18 mouse cellular contexts compared by ENCODE assay signal in the genomic region with DNA sequence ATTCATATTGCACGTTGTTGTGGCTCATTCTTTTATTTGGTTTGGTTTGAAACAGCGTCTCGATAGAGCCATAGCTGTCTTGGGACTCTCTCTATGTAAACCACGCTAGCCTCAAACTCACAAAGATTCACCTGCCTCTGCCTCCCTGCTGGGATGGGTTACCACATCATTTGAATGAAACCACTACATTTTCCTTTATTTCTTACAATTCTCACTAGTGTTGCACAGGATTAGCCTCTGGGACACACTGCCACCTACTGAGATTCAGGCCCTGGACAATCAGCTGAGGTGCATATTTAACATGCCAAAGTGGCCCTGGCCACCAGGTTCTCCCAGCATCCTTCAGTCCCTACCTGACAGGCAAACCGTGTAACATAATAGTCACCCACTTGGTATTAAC. TPM values are rescaled to one million over a fixed set of nuclear protein-coding genes. Genes with fewer than 3 reads are reported as not detected.
"Had no signal": no experiment of that assay in that cellular context is flagged by ENCODE, and none has a peak within 500 bp of the region (broad histone marks: within the 10 kb centered on the region; RNA-seq: fewer than 3 reads in every experiment).

No protein-coding gene starts in this region.

- H3K27ac ChIP-seq: hindbrain, embryonic 15.5 days; limb, embryonic 12.5 days; liver, embryonic 14.5 days; lung, embryonic 15.5 days; neural tube, embryonic 13.5 days had no signal

- H3K36me3 ChIP-seq: hindbrain, embryonic 15.5 days; limb, embryonic 12.5 days; lung, embryonic 15.5 days; neural tube, embryonic 13.5 days had no signal

- ATAC-seq: intestine, postnatal 0 days had no signal

- H3K9me3 ChIP-seq: hindbrain, embryonic 15.5 days; limb, embryonic 12.5 days; lung, embryonic 15.5 days; neural tube, embryonic 13.5 days had no signal

- H3K4me3 ChIP-seq: hindbrain, embryonic 15.5 days; limb, embryonic 12.5 days; lung, embryonic 15.5 days; neural tube, embryonic 13.5 days had no signal

- H3K4me2 ChIP-seq: hindbrain, embryonic 15.5 days; limb, embryonic 12.5 days; lung, embryonic 15.5 days; neural tube, embryonic 13.5 days had no signal

- DNase-seq: layer of hippocampus, adult 9-11 months; lung, postnatal 36 days; midbrain, embryonic 14.5 days; retina, postnatal 1 day; right cerebral cortex, postnatal 4 days; thymus, adult 18-20 months; thymus, postnatal 25 days had no signal

- H3K9ac ChIP-seq: hindbrain, embryonic 15.5 days; limb, embryonic 12.5 days; liver, embryonic 14.5 days; lung, embryonic 15.5 days; neural tube, embryonic 13.5 days had no signal

RNA-seq across cellular contexts. Expression of a gene that starts 9.2 kb away (rescaled TPM):
- total RNA-seq: megakaryocyte progenitor cell, adult 5-6 weeks; monocyte, adult 5-6 weeks had no signal
- polyA plus RNA-seq: spleen, adult 2 months had no signal

RNA-seq across cellular contexts. Expression of a gene that starts 43.8 kb away (rescaled TPM):
- total RNA-seq: left cerebral cortex, postnatal 36 days had no signal
- polyA plus RNA-seq: liver, adult 2 months had no signal
